ENCODE assay signal across 10 mouse cellular contexts in genomic region chr11:106573476-106574240, GRCm38 (mm10). TPM values are rescaled to one million over a fixed set of nuclear protein-coding genes. Genes with fewer than 3 reads are reported as not detected.
DNase-seq lines count a peak whose midpoint lies in the region; ATAC-seq and TF ChIP-seq lines count a peak whose summit lies in the region.
"Had no signal": no experiment of that assay in that cellular context is flagged by ENCODE, and none has a peak within 500 bp of the region (broad histone marks: within the 10 kb centered on the region; RNA-seq: fewer than 3 reads in every experiment).

No protein-coding gene starts in this region.

- no peak for TF ChIP-seq EP300 in heart, postnatal 0 days (IDR thresholded peaks at IDR 0.05; ENCODE audit: low read depth)

- no peak overlapping the region for H3K4me3 ChIP-seq in heart, postnatal 0 days (ENCODE audit: low read depth, low read length)
- H3K4me3 ChIP-seq in midbrain, embryonic 11.5 days (ENCODE audit: low read depth, low read length), result no peak overlapping the region
- no peak overlapping the region for H3K4me3 ChIP-seq in midbrain, embryonic 10.5 days
- H3K4me3 ChIP-seq in embryonic facial prominence, embryonic 13.5 days, result no peak overlapping the region
- H3K4me3 ChIP-seq in neural tube, embryonic 15.5 days (replicated peaks), result no peak overlapping the region

- TF ChIP-seq CTCF in heart, postnatal 0 days (IDR thresholded peaks at IDR 0.05; ENCODE audit: low read depth), result no peak

- H3K36me3 ChIP-seq in heart, postnatal 0 days (replicated peaks; ENCODE audit: control insufficient read depth, insufficient read depth, low read length), result no peaks in the 10 kb centered on the region
- H3K36me3 ChIP-seq in midbrain, embryonic 11.5 days (ENCODE audit: control insufficient read depth, insufficient read depth, low read length), result no peaks in the 10 kb centered on the region
- H3K36me3 ChIP-seq in midbrain, embryonic 10.5 days, result no peaks in the 10 kb centered on the region
- no peaks in the 10 kb centered on the region for H3K36me3 ChIP-seq in embryonic facial prominence, embryonic 13.5 days
- no peaks in the 10 kb centered on the region for H3K36me3 ChIP-seq in neural tube, embryonic 15.5 days

- H3K27me3 ChIP-seq in heart, postnatal 0 days (ENCODE audit: control insufficient read depth, insufficient read depth, low read length), result no peaks in the 10 kb centered on the region
- no peaks in the 10 kb centered on the region for H3K27me3 ChIP-seq in midbrain, embryonic 11.5 days (ENCODE audit: control insufficient read depth, insufficient read depth, low read length)
- no peaks in the 10 kb centered on the region for H3K27me3 ChIP-seq in midbrain, embryonic 10.5 days (ENCODE audit: low read depth, poor library complexity, severe bottlenecking)
- no peaks in the 10 kb centered on the region for H3K27me3 ChIP-seq in embryonic facial prominence, embryonic 13.5 days
- no peaks in the 10 kb centered on the region for H3K27me3 ChIP-seq in neural tube, embryonic 15.5 days (replicated peaks)

- H3K4me1 ChIP-seq in heart, postnatal 0 days (ENCODE audit: control insufficient read depth, insufficient read depth), result peaks cover 34% of the 10 kb centered on the region
- no peaks in the 10 kb centered on the region for H3K4me1 ChIP-seq in midbrain, embryonic 11.5 days (ENCODE audit: control insufficient read depth, insufficient read depth, low read length)
- H3K4me1 ChIP-seq in midbrain, embryonic 10.5 days, result peaks cover 37% of the 10 kb centered on the region
- H3K4me1 ChIP-seq in embryonic facial prominence, embryonic 13.5 days, result peaks cover 41% of the 10 kb centered on the region
- peaks cover 27% of the 10 kb centered on the region for H3K4me1 ChIP-seq in neural tube, embryonic 15.5 days

- H3K9ac ChIP-seq in heart, postnatal 0 days (replicated peaks; ENCODE audit: low read depth, low read length), result no peak overlapping the region
- H3K9ac ChIP-seq in midbrain, embryonic 11.5 days (ENCODE audit: low read length), result no peak overlapping the region
- H3K9ac ChIP-seq in embryonic facial prominence, embryonic 13.5 days, result peak overlapping the region; percentile 1; the same call in 1 of the 2 replicates
- no peak overlapping the region for H3K9ac ChIP-seq in neural tube, embryonic 15.5 days (replicated peaks)

- 38% methylated on average over 9 of the region's 9 CpGs for WGBS in heart, postnatal 0 days
- WGBS in midbrain, embryonic 11.5 days, result 70% methylated on average over 9 of the region's 9 CpGs
- 73% methylated on average over 9 of the region's 9 CpGs for WGBS in midbrain, embryonic 10.5 days
- 58% methylated on average over 9 of the region's 9 CpGs for WGBS in embryonic facial prominence, embryonic 13.5 days
- WGBS in neural tube, embryonic 15.5 days, result 55% methylated on average over 9 of the region's 9 CpGs

- H3K4me2 ChIP-seq in heart, postnatal 0 days (ENCODE audit: low read depth, low read length), result 0 out of 2 replicates have a peak overlapping the region, but pooled peaks have one; percentile 19
- H3K4me2 ChIP-seq in midbrain, embryonic 11.5 days, result no peak overlapping the region
- H3K4me2 ChIP-seq in embryonic facial prominence, embryonic 13.5 days, result no peak overlapping the region
- no peak overlapping the region for H3K4me2 ChIP-seq in neural tube, embryonic 15.5 days

- H3K9me3 ChIP-seq in heart, postnatal 0 days (replicated peaks; ENCODE audit: control insufficient read depth, low read length), result no peaks in the 10 kb centered on the region
- H3K9me3 ChIP-seq in midbrain, embryonic 11.5 days (ENCODE audit: control insufficient read depth, low read length), result no peaks in the 10 kb centered on the region
- no peaks in the 10 kb centered on the region for H3K9me3 ChIP-seq in midbrain, embryonic 10.5 days (replicated peaks)
- H3K9me3 ChIP-seq in embryonic facial prominence, embryonic 13.5 days, result no peaks in the 10 kb centered on the region
- no peaks in the 10 kb centered on the region for H3K9me3 ChIP-seq in neural tube, embryonic 15.5 days (replicated peaks)

- ATAC-seq in heart, postnatal 0 days (ENCODE audit: insufficient read depth, low read depth), result no peak
- ATAC-seq in midbrain, embryonic 11.5 days (ENCODE audit: low FRiP score), result no peak
- no peak for ATAC-seq in embryonic facial prominence, embryonic 13.5 days (ENCODE audit: insufficient number of reproducible peaks, insufficient read depth, low FRiP score, low TSS enrichment, low read depth)
- ATAC-seq in neural tube, embryonic 15.5 days (ENCODE audit: low FRiP score), result no peak

- DNase-seq in heart, postnatal 0 days (ENCODE audit: low spot score), result no peak
- no peak for DNase-seq in heart, adult 8-10 months (ENCODE audit: low spot score)
- DNase-seq in midbrain, embryonic 11.5 days (ENCODE audit: low spot score, missing footprints), result peak; percentile 82
- DNase-seq in midbrain, embryonic 10.5 days (ENCODE audit: low spot score), result no peak
- DNase-seq in layer of hippocampus, postnatal 10 days (ENCODE audit: low spot score in 2 of 2), result no peak
- DNase-seq in yolk sac, embryonic 10.5 days (ENCODE audit: low spot score), result no peak
- DNase-seq: adrenal gland, adult 8-10 months; gastrocnemius, postnatal 10 days had no signal

- H3K27ac ChIP-seq in heart, postnatal 0 days (ENCODE audit: low read depth), result peak overlapping the region; percentile 72
- no peak overlapping the region for H3K27ac ChIP-seq in midbrain, embryonic 11.5 days (ENCODE audit: low read depth, low read length)
- H3K27ac ChIP-seq in midbrain, embryonic 10.5 days (replicated peaks), result no peak overlapping the region
- H3K27ac ChIP-seq in embryonic facial prominence, embryonic 13.5 days, result 0 out of 2 replicates have a peak overlapping the region, but pooled peaks have one; percentile 28
- 0 out of 2 replicates have a peak overlapping the region, but pooled peaks have one; percentile 10 for H3K27ac ChIP-seq in neural tube, embryonic 15.5 days (replicated peaks)

RNA-seq across cellular contexts. Expression of gene Tex2, which starts 39.6 kb away (rescaled TPM):
- 23.7 and 37.4 TPM in 2 replicates for total RNA-seq in heart, postnatal 0 days (2014; rRNA removed; ENCODE audit: low replicate concordance)
- 14.0 and 14.5 TPM in 2 replicates for polyA plus RNA-seq in heart, postnatal 0 days (2015; fragmentation: Nextera tagmentation; extraction: Ambion mirVana)
- total RNA-seq in heart, adult 8-10 months (2022), result 10 to 100 TPM; 37.9 to 56.9 (median 45.0) TPM
- polyA plus RNA-seq in midbrain, embryonic 11.5 days (2014; fragmentation: Nextera tagmentation; extraction: Ambion mirVana), result 9.9 and 10.8 TPM in 2 replicates
- polyA plus RNA-seq in midbrain, embryonic 10.5 days (2016; fragmentation: Nextera tagmentation; extraction: Ambion mirVana), result 5.6 and 7.5 TPM in 2 replicates
- polyA plus RNA-seq in embryonic facial prominence, embryonic 13.5 days (2015; fragmentation: Nextera tagmentation; extraction: Ambion mirVana), result 8.7 and 8.9 TPM in 2 replicates
- polyA plus RNA-seq in neural tube, embryonic 15.5 days (2015; fragmentation: Nextera tagmentation; extraction: Ambion mirVana), result 31.6 and 35.1 TPM in 2 replicates
- 10 to 100 TPM; 96.1 to 98.4 TPM for total RNA-seq in layer of hippocampus, postnatal 10 days (2021)

Comparison
In these comparisons a context has a peak if more than half of its experiments do, and no peak if none do; other contexts are left out.
1. H3K27ac ChIP-seq: peak in heart, postnatal 0 days (single experiment), embryonic facial prominence, embryonic 13.5 days (single experiment) and neural tube, embryonic 15.5 days (single experiment); none in midbrain, embryonic 11.5 days (single experiment) and midbrain, embryonic 10.5 days (single experiment).